Mouse (Mus musculus): ENCODE measurements around the gene Olfr967.
"Not testable (repeated sequence)": the region's sequence is repeated elsewhere in the genome, so short reads cannot be mapped to it uniquely, and the experiment has no call there.

The Olfr967 gene

GRCm38 (mm10) chr9:39745949-39746348, at the start of gene Olfr967:
Gene Olfr967, plus strand, starts transcription at chr9:39746249.
- DNase-seq (ENCODE audit: low spot score in 2 of 2), result no peak

- DNase-seq (ENCODE audit: low spot score in 2 of 2), result not testable (repeated sequence)
Observed at GRCm38 (mm10) chr9:39701123-39701522, 44.9 kb upstream of the Olfr967 start.

GRCm38 (mm10) chr9:39707017-39707416, 39.0 kb upstream of the Olfr967 start, which contains the start of gene Olfr149:
Gene Olfr149, minus strand, starts transcription at chr9:39707117.
- DNase-seq (ENCODE audit: low spot score in 2 of 2), result no peak

GRCm38 (mm10) chr9:39708958-39709357, 37.1 kb upstream of the Olfr967 start:
- no peak for DNase-seq (ENCODE audit: low spot score in 2 of 2)

- DNase-seq (ENCODE audit: low spot score in 2 of 2), result no peak
Observed at GRCm38 (mm10) chr9:39711053-39711452, 35.0 kb upstream of the Olfr967 start, which contains the start of gene Olfr965. Gene Olfr965, plus strand, starts transcription at chr9:39711353.

GRCm38 (mm10) chr9:39730678-39731077, 15.4 kb upstream of the Olfr967 start, which contains the start of gene Olfr150:
Gene Olfr150, plus strand, starts transcription at chr9:39730978.
- DNase-seq (ENCODE audit: low spot score in 2 of 2), result no peak

GRCm38 (mm10) chr9:39740741-39741140, 5.3 kb upstream of the Olfr967 start:
- no peak for DNase-seq (ENCODE audit: low spot score in 2 of 2)

GRCm38 (mm10) chr9:39746428-39746827, 379 bp downstream of the Olfr967 start:
- no peak for DNase-seq (ENCODE audit: low spot score in 2 of 2)

GRCm38 (mm10) chr9:39783153-39783552, 37.1 kb downstream of the Olfr967 start, which contains the start of gene Olfr968:
Gene Olfr968, minus strand, starts transcription at chr9:39783253.
- DNase-seq (ENCODE audit: low spot score in 2 of 2), result no peak

- DNase-seq (ENCODE audit: low spot score in 2 of 2), result no peak
Observed at GRCm38 (mm10) chr9:39790558-39790957, 44.5 kb downstream of the Olfr967 start, which contains the start of gene Olfr969. Gene Olfr969, plus strand, starts transcription at chr9:39790945.

Data from natural killer cell, adult 2 months (primary cell).